Comparison of ENCODE assay signal across 10 mouse cellular contexts in the genomic region with DNA sequence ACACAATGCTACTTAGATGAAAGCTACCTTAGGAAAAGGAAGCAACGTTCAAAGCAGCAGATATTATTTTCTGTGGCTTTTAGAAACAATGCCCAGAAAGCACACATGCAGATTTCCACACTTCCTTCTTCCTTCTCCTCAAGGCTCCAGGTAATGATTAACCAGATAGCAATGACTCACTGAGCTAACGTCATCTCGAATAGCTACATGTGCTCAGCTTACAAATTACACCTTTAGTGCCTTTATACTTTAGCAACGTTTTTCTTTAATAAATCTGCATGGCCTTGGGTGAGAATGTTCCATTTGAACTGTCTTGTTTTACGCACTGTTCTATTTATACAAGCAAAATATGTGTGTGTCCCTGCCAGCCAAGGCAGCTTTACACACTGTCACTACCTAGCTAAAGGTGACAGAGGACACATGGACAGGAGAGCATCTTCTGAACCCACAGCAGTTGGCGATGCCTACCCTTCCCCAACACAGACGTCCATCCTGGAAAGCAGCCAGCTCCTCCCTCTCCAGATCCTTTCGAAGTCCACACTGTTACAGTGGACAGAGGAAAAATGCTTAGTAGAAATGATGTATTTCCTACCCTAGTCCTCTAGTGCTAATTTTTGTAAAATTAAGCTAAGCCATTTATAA.
DNase-seq lines count a peak whose midpoint lies in the region; ATAC-seq and TF ChIP-seq lines count a peak whose summit lies in the region.
"Had no signal": no experiment of that assay in that cellular context is flagged by ENCODE, and none has a peak within 500 bp of the region (broad histone marks: within the 10 kb centered on the region; RNA-seq: fewer than 3 reads in every experiment).

No protein-coding gene starts in this region.

- H3K4me2 ChIP-seq in midbrain, embryonic 15.5 days: no peak overlapping the region
- H3K4me2 ChIP-seq in midbrain, embryonic 11.5 days: no peak overlapping the region
- no peak overlapping the region for H3K4me2 ChIP-seq in kidney, postnatal 0 days (ENCODE audit: low read length)
- 0 out of 2 replicates have a peak overlapping the region, but pooled peaks have one; percentile 25 for H3K4me2 ChIP-seq in stomach, postnatal 0 days (replicated peaks; ENCODE audit: low read depth)

- no peak for TF ChIP-seq CTCF in kidney, postnatal 0 days (IDR thresholded peaks at IDR 0.05; ENCODE audit: low read depth)
- no peak for TF ChIP-seq CTCF in stomach, postnatal 0 days (IDR thresholded peaks at IDR 0.05; ENCODE audit: low read depth)
- no peak for TF ChIP-seq CTCF in left cerebral cortex, adult 2 months (IDR thresholded peaks at IDR 0.05)

- no peak overlapping the region for H3K4me3 ChIP-seq in midbrain, embryonic 15.5 days
- no peak overlapping the region for H3K4me3 ChIP-seq in midbrain, embryonic 11.5 days (ENCODE audit: low read depth, low read length)
- no peak overlapping the region for H3K4me3 ChIP-seq in kidney, postnatal 0 days (replicated peaks; ENCODE audit: low read depth, low read length)
- H3K4me3 ChIP-seq in stomach, postnatal 0 days (ENCODE audit: low read depth, low read length): no peak overlapping the region
- H3K4me3 ChIP-seq in left cerebral cortex, adult 2 months: no peak overlapping the region

- DNase-seq in cerebellum, postnatal 25 days: peak; percentile 18 to 50
- DNase-seq in cerebellum, adult 9-11 months: no peak
- no peak for DNase-seq in midbrain, embryonic 11.5 days (ENCODE audit: low spot score, missing footprints)
- DNase-seq in kidney, postnatal 0 days (ENCODE audit: low spot score): peak; percentile 56
- DNase-seq in stomach, postnatal 0 days (ENCODE audit: low spot score): peak; percentile 35
- no peak for DNase-seq in left cerebral cortex, adult 2 months (ENCODE audit: extremely low spot score in 1 of 2, low spot score in 2 of 2)
- DNase-seq: gastrocnemius, postnatal 14 days had no signal

- no peak overlapping the region for H3K9ac ChIP-seq in midbrain, embryonic 15.5 days
- H3K9ac ChIP-seq in midbrain, embryonic 11.5 days (ENCODE audit: low read length): no peak overlapping the region
- no peak overlapping the region for H3K9ac ChIP-seq in kidney, postnatal 0 days (ENCODE audit: low read depth, low read length)
- no peak overlapping the region for H3K9ac ChIP-seq in stomach, postnatal 0 days (ENCODE audit: low read length)

- H3K36me3 ChIP-seq in midbrain, embryonic 15.5 days (replicated peaks): no peaks in the 10 kb centered on the region
- H3K36me3 ChIP-seq in midbrain, embryonic 11.5 days (ENCODE audit: control insufficient read depth, insufficient read depth, low read length): no peaks in the 10 kb centered on the region
- no peaks in the 10 kb centered on the region for H3K36me3 ChIP-seq in kidney, postnatal 0 days (ENCODE audit: insufficient read depth, low read length)
- no peaks in the 10 kb centered on the region for H3K36me3 ChIP-seq in stomach, postnatal 0 days (ENCODE audit: control insufficient read depth, insufficient read depth, low read length)

- no peak for TF ChIP-seq EP300 in stomach, postnatal 0 days (optimal IDR thresholded peaks at IDR 0.05)

- intact Hi-C loops in left cerebral cortex, adult 2 months (cut with DNase I): no loop called here

- WGBS in midbrain, embryonic 15.5 days: 74% methylated on average over 8 of the region's 8 CpGs
- WGBS in midbrain, embryonic 11.5 days: 84% methylated on average over 8 of the region's 8 CpGs
- WGBS in kidney, postnatal 0 days: 37% methylated on average over 8 of the region's 8 CpGs
- 30% methylated on average over 8 of the region's 8 CpGs for WGBS in stomach, postnatal 0 days

- H3K4me1 ChIP-seq in midbrain, embryonic 15.5 days: 0 out of 2 replicates have a peak, but pooled peaks cover 8% of the 10 kb centered on the region
- H3K4me1 ChIP-seq in midbrain, embryonic 11.5 days (ENCODE audit: control insufficient read depth, insufficient read depth, low read length): no peaks in the 10 kb centered on the region
- peaks cover 3% of the 10 kb centered on the region; the same call in 1 of the 2 replicates for H3K4me1 ChIP-seq in kidney, postnatal 0 days (replicated peaks; ENCODE audit: insufficient read depth, low read length)
- no peaks in the 10 kb centered on the region for H3K4me1 ChIP-seq in stomach, postnatal 0 days (replicated peaks; ENCODE audit: control insufficient read depth, insufficient read depth)

- no peaks in the 10 kb centered on the region for H3K27me3 ChIP-seq in midbrain, embryonic 15.5 days (replicated peaks)
- H3K27me3 ChIP-seq in midbrain, embryonic 11.5 days (ENCODE audit: control insufficient read depth, insufficient read depth, low read length): no peaks in the 10 kb centered on the region
- H3K27me3 ChIP-seq in kidney, postnatal 0 days (ENCODE audit: insufficient read depth, low read length): no peaks in the 10 kb centered on the region
- no peaks in the 10 kb centered on the region for H3K27me3 ChIP-seq in stomach, postnatal 0 days (ENCODE audit: control insufficient read depth, insufficient read depth, low read length)

- 0 out of 2 replicates have a peak overlapping the region, but pooled peaks have one; percentile 30 for H3K27ac ChIP-seq in midbrain, embryonic 15.5 days
- no peak overlapping the region for H3K27ac ChIP-seq in midbrain, embryonic 11.5 days (ENCODE audit: low read depth, low read length)
- H3K27ac ChIP-seq in kidney, postnatal 0 days: 0 out of 2 replicates have a peak overlapping the region, but pooled peaks have one; percentile 15
- H3K27ac ChIP-seq in stomach, postnatal 0 days (replicated peaks): peak overlapping the region; percentile 71
- H3K27ac ChIP-seq in left cerebral cortex, adult 2 months: no peak overlapping the region
- H3K27ac ChIP-seq: macrophage had no signal

- H3K9me3 ChIP-seq in midbrain, embryonic 15.5 days: no peaks in the 10 kb centered on the region
- no peaks in the 10 kb centered on the region for H3K9me3 ChIP-seq in midbrain, embryonic 11.5 days (ENCODE audit: control insufficient read depth, low read length)
- H3K9me3 ChIP-seq in kidney, postnatal 0 days (replicated peaks; ENCODE audit: low read length): no peaks in the 10 kb centered on the region
- no peaks in the 10 kb centered on the region for H3K9me3 ChIP-seq in stomach, postnatal 0 days (ENCODE audit: control insufficient read depth, low read length)

- ATAC-seq in midbrain, embryonic 15.5 days (replicated peaks): no peak
- no peak for ATAC-seq in midbrain, embryonic 11.5 days (ENCODE audit: low FRiP score)
- peak; percentile 69; the same call in 1 of the 2 replicates for ATAC-seq in kidney, postnatal 0 days (replicated peaks; ENCODE audit: low FRiP score, low read depth)
- ATAC-seq in stomach, postnatal 0 days (ENCODE audit: low FRiP score, low TSS enrichment): peak; percentile 89
- no peak for ATAC-seq in monocyte, adult 5-6 weeks (replicated peaks; ENCODE audit: insufficient number of reproducible peaks, low FRiP score, low TSS enrichment, poor library complexity, severe bottlenecking)

Comparison
In these comparisons a context has a peak if more than half of its experiments do, and no peak if none do; other contexts are left out.
1. DNase-seq: peak in cerebellum, postnatal 25 days (2 of 2), kidney, postnatal 0 days (single experiment) and stomach, postnatal 0 days (single experiment); none in cerebellum, adult 9-11 months (single experiment), midbrain, embryonic 11.5 days (single experiment) and left cerebral cortex, adult 2 months (0 of 2).
2. H3K27ac ChIP-seq: peak in midbrain, embryonic 15.5 days (single experiment), kidney, postnatal 0 days (single experiment) and stomach, postnatal 0 days (single experiment); none in midbrain, embryonic 11.5 days (single experiment) and left cerebral cortex, adult 2 months (single experiment).
3. ATAC-seq: peak in kidney, postnatal 0 days (single experiment) and stomach, postnatal 0 days (single experiment); none in midbrain, embryonic 15.5 days (single experiment), midbrain, embryonic 11.5 days (single experiment) and monocyte, adult 5-6 weeks (single experiment).